Mouse (Mus musculus): ENCODE measurements around the gene Fhad1.

Fhad1 gene

DNA sequence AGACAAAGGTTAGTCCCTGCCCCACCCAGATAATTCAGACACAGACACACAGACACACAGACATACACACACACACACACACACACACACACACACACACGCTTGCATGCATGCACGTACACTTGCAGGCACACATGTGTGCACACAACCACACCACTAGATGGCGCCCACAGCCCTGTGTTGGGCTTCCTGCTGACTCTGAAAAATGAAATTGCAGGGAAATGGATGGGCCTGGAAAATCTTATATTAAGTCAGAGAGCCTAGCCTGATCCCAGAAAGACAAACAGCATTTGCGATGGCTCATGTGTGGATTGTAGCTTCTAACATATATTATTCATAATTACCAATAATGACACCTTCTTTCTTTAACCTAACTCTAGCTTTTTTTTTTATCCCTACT lies 38.7 kb downstream of the Fhad1 start:
- DNase-seq: peak; percentile 58 to 74

- no peak for DNase-seq
Observed at GRCm38 (mm10) chr4:141964575-141964974, 50.3 kb downstream of the Fhad1 start.

DNA sequence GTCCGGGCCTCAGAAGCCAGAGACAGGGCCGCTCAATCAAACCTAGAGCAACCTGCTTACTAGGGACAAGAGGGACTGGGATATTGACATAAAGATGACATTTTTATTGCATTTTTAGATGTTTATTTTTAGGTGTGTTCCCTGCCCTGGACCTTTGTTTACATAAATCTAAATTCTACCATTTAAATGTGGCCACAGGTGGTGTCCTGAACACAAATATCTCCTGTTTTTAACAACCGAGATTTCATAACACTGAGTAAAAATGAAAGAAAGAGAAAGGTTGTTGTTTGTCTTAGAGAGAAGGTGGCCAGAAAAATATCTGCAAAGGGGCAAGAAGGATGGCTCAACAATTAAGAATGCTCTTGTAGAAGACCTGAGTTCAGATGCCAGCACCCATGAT lies 51.0 kb downstream of the Fhad1 start:
- no peak for DNase-seq

- DNase-seq: peak; percentile 76 to 88
Observed at GRCm38 (mm10) chr4:141962811-141963685, 51.8 kb downstream of the Fhad1 start.

DNA sequence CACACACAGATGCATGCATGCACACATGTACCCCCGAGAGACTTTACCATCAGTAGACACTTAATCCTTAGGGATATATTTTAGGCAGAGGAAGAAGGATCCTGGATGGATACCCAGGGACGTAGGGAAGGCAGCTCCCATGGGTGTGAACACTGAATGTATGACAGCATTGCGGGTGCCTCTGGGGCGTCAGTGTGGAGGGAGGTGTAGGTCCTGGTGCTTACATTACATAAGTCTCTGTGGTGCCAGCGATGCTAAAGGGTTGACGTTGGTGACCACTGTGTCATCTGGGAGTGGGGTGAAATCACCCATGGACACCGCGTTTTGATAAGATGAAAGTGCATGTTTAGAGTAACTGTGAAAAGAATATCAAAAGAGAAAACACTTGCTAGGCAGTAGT lies 54.8 kb downstream of the Fhad1 start:
- no peak for DNase-seq

GRCm38 (mm10) chr4:141959615-141960014 lies 55.3 kb downstream of the Fhad1 start:
- no peak for DNase-seq

GRCm38 (mm10) chr4:141958614-141959375 lies 56.1 kb downstream of the Fhad1 start:
- no peak for DNase-seq

DNA sequence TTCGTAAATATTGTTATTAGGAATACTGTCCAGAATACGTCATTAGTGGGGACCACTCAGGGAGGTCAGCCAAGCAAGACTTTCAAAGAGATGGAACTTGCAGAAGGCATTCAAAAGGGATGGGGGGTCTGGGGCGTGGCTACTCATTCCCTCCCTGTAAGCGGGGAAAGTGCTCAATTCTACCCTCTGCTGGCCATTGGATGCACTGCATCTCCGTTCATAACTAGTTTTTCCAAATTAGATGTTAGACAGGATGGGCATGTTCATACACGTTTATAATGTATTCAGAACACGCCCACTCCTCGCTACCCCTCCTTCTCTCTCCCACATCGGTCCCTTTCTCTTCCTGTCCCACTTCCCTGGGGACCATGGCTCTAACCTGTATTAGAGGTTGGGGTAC lies 56.7 kb downstream of the Fhad1 start:
- peak; percentile 86 to 93 for DNase-seq

- DNase-seq: no peak
Observed at GRCm38 (mm10) chr4:141957740-141958139, 57.1 kb downstream of the Fhad1 start.

DNA sequence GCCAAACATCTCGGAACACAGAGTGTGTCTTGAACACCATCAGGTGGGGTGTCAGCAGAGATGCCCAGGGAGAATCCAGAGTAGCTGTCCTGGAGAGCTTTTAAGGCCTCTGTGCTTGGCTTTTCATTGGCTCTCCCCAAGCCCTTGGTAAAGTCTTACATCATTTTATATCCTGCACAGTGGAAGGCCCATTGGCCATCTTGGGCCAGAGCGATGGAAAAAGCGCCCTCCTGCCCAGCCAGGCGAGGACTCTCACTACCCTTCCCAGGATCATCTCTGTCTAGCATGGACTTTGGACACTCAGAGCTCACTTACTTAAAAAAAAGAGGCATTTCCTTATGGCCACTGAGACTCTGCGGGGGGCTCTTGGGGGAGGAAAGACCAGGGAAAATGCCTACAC lies 58.0 kb downstream of the Fhad1 start:
- no peak for DNase-seq

DNA sequence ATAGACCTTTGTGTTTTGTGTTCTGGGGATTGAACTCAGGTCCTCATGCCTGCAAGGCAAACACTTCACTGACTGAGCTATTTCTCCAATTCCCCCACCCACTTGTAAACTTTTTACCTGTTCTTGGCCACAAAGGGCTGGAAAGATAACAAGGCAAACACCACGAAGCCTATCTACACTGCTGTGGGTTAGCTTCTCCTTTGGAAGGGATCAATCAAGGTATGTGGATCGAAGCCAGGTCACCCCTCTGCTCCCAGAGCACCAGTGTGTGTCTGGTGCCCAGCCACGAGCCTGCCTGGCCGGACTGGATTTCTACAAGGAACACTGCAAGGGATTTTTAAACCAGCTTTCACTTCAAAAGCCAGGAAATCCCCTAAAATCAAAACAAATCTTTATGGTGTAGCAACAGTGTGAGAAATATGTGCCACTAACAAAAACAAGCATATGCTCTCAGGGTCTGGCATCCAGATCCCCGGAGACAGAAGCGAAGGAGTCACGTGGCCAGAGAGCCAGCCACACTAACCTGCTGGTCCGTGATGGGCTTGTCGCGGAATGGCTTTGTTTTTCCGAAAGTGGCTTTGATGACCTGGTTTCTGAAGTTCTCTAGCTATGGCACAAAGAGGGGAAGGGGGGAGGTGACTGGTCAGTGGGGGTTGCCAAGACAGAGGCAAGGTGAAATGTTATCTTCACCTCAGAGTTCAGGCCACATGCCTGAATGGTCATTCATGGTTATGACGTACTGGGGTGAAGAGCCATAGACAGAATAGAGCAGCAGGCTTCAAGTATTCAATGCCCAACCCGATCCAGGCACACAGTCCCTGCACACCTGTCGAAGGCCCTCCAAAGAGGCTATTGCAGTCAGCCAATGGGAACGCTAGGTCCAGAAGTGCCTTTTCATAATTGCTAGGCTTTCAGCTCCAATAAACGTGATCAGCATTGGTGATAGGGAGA lies 59.8 kb downstream of the Fhad1 start:
- DNase-seq: no peak

GRCm38 (mm10) chr4:141953859-141954258 lies 61.0 kb downstream of the Fhad1 start:
- no peak for DNase-seq

GRCm38 (mm10) chr4:141953291-141953690 lies 61.6 kb downstream of the Fhad1 start:
- DNase-seq: no peak

- DNase-seq: no peak
Observed at GRCm38 (mm10) chr4:141952824-141953223, 62.1 kb downstream of the Fhad1 start.

DNA sequence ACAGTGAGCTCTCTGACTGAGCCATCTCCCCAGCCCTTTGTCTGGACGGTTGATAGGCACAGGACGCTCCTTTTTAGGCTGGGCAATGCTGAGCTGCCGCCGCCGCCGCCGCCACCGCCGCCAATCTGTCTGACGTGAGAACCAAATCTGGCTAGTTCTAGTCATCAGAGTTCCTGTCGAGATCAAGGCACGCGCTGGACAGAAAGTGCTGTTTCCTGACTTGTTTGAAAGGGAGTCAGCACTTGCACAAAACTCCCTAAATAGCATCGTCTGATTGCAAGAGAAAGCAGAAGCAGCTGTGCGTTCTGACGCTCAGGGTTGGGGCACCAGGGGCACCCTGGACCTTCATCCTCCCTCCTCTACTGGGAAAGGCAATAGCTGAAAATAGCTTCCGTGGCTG lies 62.8 kb downstream of the Fhad1 start:
- DNase-seq: no peak

DNA sequence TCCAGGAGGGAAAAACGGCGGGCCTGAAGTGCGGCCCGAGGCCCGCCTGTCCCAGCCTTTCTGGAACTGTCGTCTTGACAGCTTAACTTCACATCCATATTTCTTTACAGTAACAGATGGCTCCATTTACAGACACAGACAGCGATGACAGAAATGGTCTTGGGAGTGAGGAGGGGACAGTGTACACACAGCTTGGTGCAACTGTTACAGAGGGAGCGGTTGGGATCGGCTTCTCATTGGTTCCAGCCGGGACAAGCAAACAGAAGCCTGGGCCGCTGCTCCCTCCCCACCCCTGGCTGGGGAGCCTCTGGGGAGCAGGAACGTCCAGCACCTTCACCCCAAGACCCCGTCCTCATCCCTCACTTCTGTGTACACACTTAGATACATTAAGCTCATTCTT lies 65.4 kb downstream of the Fhad1 start:
- DNase-seq: no peak

GRCm38 (mm10) chr4:141948822-141949221 lies 66.1 kb downstream of the Fhad1 start:
- DNase-seq: no peak

- no peak for DNase-seq
Observed at GRCm38 (mm10) chr4:141942403-141942802, 72.5 kb downstream of the Fhad1 start.

DNA sequence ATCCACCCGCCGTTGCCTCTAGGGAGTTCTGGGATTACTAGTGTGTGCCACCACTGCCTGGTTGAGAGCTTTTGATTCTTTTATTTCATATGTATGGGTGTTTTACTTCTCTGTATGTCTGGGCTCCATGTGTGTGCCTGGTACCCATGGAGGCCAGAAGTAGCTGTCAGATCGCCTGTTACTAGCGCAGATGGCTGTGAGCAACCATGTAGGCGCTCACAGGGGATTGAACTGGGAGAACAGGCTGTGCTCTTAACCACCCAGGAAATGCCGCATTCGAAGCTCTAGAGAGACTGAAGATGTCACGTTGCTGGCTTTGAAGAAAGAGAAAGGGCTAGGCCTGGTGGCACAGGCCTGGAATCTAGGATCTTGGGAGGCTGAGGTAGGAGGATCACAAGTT lies 73.6 kb downstream of the Fhad1 start:
- DNase-seq: no peak

- no peak for DNase-seq
Observed at GRCm38 (mm10) chr4:141938535-141938934, 76.3 kb downstream of the Fhad1 start.

- no peak for DNase-seq
Observed at GRCm38 (mm10) chr4:141932785-141933574, 81.9 kb downstream of the Fhad1 start.

DNA sequence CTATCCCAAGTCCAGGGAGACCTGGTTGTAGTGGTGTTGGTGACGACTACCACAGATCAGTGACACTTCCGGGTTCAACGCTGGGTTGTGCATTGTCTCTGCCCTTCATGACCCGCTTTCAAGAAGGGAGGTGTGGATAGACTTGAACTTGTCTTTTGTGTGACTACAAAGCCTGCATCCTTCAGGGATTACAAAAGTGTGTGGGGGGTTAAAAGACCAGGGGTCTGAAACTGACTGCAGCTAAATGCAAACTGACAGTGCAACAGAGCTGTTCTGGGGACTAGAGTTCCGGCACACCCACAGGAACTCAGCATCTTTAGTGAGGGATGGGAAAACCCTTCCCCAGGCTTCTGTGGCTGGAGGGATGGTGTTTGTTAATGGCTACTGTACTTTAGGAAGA lies 83.4 kb downstream of the Fhad1 start:
- DNase-seq: no peak

Measured in cerebellum, postnatal 14 days (tissue).